Mouse (Mus musculus) CH12.LX (cell line): ENCODE measurements around the gene Lep.

ENCODE experiments used
- EP300 ChIP-seq: IDR thresholded peaks from 2 replicates; pipeline ENCODE4 v1.6.1; 2011; ENCODE audit warnings: low read length, improper control_type of control experiment
- POLR2A ChIP-seq: IDR thresholded peaks from 2 replicates; pipeline ENCODE4 v1.6.1; 2011; ENCODE audit warnings: low read depth, mild to moderate bottlenecking, improper control_type of control experiment, low read length
- ZKSCAN1 ChIP-seq: IDR thresholded peaks from 2 replicates; pipeline ENCODE4 v1.6.1; 2012; ENCODE audit warnings: low read depth, inconsistent platforms, low read length, improper control_type of control experiment, borderline replicate concordance

DNA sequence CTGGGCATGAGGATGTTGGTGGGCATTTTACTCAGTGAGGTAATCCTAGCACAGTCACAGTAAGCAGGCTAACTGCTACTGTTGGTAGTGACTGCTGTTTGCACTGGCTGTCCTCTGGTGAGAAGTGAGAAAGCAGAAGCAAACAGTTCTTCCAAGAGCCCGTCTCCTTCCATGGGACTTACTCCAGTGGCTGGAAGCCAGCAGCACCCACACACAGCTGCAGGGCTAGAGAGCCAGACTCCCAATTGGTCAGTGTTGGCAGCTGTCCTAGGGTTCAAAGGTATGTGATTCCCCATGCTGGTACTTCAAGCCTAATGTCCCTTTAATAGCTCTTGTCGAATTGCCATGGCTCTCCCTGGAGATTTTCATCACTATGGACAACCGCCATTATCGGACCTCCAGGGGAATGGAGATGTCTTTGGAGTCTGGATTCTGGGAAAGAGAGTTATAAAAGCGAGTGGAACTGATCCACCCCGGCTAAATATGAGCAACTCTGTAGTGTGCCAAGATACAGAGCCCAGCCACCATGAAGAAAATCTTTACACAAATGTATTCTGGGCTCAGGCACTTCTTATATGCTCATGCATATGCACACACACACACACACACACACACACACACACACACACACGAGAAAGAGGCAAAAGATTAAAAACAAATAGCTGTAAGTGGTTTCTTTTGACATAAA lies 57.5 kb downstream of the Lep start:
- TF ChIP-seq POLR2A, result no peak
- TF ChIP-seq EP300, result no peak
- no peak for TF ChIP-seq ZKSCAN1
